Mouse (Mus musculus): ENCODE measurements around the gene C1ql3.

Gene C1ql3

GRCm38 (mm10) chr2:13011472-13011871 lies at the start of gene C1ql3:
Gene C1ql3, minus strand, starts transcription at chr2:13011806.
- DNase-seq = peak; percentile 36

GRCm38 (mm10) chr2:13060426-13061170 lies 49.0 kb upstream of the C1ql3 start:
- DNase-seq = no peak

- DNase-seq = no peak
Observed at GRCm38 (mm10) chr2:13048649-13049048, 37.0 kb upstream of the C1ql3 start.

- DNase-seq = no peak
Observed at GRCm38 (mm10) chr2:13044555-13044954, 32.9 kb upstream of the C1ql3 start.

- DNase-seq = no peak
Observed at GRCm38 (mm10) chr2:13039785-13040184, 28.2 kb upstream of the C1ql3 start.

GRCm38 (mm10) chr2:13038772-13039171 lies 27.2 kb upstream of the C1ql3 start:
- DNase-seq = no peak

GRCm38 (mm10) chr2:13018861-13019260 lies 7.3 kb upstream of the C1ql3 start:
- DNase-seq = no peak

- DNase-seq = no peak
Observed at GRCm38 (mm10) chr2:13018382-13018781, 6.8 kb upstream of the C1ql3 start.

GRCm38 (mm10) chr2:13011973-13012372 lies 367 bp upstream of the C1ql3 start:
- no peak for DNase-seq

- DNase-seq = peak; percentile 52
Observed at GRCm38 (mm10) chr2:13010460-13011341, 905 bp downstream of the C1ql3 start.

GRCm38 (mm10) chr2:13010030-13010459 lies 1.6 kb downstream of the C1ql3 start:
- peak; percentile 73 for DNase-seq

GRCm38 (mm10) chr2:13009261-13009972 lies 2.2 kb downstream of the C1ql3 start:
- DNase-seq = no peak

GRCm38 (mm10) chr2:13008433-13008832 lies 3.2 kb downstream of the C1ql3 start:
- no peak for DNase-seq

GRCm38 (mm10) chr2:13000026-13000425 lies 11.6 kb downstream of the C1ql3 start:
- DNase-seq = no peak

GRCm38 (mm10) chr2:12984901-12985732 lies 26.5 kb downstream of the C1ql3 start:
- DNase-seq = no peak

GRCm38 (mm10) chr2:12978771-12979170 lies 32.8 kb downstream of the C1ql3 start:
- DNase-seq = no peak

GRCm38 (mm10) chr2:12977367-12977766 lies 34.2 kb downstream of the C1ql3 start:
- DNase-seq = no peak

GRCm38 (mm10) chr2:12973752-12974151 lies 37.9 kb downstream of the C1ql3 start:
- no peak for DNase-seq

GRCm38 (mm10) chr2:12970049-12970724 lies 41.4 kb downstream of the C1ql3 start:
- DNase-seq = no peak

- no peak for DNase-seq
Observed at GRCm38 (mm10) chr2:12956703-12957424, 54.7 kb downstream of the C1ql3 start.
